Mouse (Mus musculus): ENCODE data around the gene A930002H24Rik.

Gene A930002H24Rik

DNA sequence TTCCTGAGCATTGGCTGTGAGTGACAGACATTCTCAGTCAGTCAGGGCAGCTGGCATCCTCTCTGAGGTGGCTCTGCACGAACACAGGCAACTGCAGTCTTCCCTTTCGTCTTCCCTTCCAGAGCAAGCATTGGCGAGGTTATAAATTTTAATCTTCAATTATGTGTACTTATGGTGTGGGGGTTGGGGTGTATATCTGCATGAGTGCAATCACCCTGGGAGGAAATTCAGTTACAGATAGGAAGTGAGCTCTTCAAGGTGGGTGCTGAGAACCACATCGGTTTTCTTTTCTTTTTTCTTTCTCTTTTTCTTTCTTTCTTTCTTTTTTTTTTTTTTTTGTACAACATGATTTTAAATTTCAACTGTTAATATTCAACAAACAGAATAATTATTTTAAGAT lies 32.0 kb downstream of the A930002H24Rik start:
- DNase-seq = no peak

DNA sequence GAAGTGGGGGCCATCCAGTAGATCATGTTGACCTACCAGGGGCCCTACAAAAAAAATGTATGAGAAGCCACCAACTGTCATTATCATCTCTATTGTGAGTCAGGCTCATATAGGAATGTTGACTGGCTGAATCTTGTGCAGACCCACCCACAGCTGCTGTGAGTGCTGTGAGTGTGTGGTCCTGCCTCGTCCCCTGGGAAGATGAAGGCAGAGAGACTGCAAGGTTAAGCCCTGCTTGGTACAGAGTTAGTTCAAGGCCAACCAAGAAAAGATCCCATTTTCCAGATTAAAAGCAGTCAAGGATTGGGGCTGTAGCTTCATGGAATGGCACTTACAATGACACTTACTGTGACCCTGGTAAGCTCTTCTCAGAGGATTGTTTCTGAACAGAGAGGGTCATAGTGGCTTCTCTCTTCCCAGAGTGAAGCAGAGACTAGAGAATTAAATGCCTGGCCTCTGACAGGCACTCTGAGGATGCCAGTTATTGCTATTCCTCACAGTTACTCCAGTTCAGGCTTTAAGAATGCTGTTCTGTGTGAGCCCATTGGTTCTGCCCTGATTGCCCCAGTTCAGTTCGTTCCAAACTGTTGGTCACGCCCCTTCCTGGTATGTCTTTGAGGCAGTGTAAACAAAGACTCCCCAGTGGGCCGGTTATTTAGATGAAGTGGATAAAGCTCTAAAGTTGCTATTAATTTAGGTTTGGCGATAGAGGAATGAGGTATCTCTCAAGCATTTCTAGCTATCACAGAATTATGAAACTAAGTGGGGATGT lies 34.8 kb downstream of the A930002H24Rik start:
- no peak for DNase-seq

DNA sequence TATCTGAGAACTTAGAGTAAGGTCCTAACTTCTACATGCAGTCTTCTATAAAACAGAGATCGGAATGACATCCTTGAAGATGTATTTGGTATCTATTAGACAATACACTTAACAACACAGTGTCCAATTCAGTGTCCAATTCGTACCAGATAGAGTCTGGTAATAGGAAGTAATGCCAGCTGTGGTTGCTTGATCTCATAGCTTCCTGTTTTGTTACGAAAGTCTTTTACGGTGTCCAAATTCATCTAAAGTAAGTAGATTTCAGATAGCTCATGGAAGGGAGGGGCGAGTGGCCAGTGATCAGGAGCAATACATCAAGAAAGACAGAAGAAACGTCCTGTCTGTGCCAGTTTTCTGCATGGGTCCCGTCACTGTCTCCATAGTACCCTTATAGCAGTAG lies 36.8 kb downstream of the A930002H24Rik start:
- no peak for DNase-seq

DNA sequence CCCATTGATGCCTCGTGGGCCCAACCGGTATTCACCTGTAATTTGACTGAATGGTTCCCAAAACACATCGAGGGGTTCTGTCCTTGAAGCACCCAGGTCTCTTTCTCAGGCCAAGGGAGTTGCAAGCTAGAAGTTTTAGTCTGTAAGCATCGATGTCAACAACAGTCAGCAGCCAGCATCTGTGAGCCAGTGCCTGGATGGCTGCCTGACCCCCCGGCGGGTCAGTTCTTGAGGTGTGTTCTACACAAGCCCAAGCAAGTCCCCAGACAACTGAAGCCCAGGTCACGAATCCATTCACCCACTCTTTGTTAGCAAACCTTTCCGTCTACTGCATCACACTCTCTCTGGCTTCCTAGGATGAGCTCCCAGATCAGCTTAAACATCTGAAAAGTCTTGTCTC lies 37.4 kb downstream of the A930002H24Rik start:
- DNase-seq = no peak

DNA sequence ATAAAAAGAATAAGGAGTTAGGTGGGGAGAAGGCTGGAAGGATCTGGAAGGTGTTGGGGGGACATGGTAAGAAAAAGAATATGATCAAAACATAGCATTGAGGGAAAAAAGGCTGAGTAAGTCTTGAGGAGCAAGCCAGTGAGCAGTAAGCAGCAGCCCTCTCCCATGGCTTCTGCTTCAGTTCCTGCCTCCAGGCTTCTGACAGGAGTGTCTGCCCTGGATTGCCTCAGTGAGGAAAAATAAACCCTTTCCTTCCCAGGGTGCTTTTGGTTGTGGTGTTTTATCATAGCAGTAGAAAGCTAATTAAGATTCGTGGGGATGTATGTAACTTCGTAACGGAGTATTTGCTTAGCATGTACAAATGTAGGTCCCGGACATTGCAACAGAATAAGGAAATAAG lies 39.5 kb downstream of the A930002H24Rik start:
- DNase-seq = no peak

DNA sequence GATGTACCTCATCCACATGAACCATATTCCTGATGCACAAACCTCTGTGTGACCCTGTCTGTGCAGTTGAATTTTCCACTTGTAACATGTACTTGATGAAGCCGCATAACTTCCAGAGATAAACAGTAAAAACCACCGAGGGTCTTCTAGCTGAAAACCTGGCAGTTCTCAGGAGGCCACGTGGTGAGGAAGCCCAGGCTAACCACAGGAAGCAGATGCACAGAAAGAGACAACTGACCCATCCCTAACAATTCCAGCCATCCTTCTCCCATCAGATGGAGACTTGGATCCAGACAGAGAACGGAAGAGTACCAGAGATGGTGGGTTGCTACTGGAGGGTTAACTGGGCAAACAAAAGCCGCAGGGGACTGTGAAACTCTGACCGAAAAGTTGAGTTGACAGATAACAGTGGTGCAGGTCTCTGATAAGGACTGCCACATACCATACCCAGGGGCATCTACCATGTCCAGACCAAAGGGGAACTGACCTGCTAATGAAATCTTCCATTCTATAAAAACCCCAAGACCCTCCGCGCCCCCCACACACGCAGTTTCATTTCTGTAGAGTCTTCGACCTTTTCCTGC lies 45.1 kb downstream of the A930002H24Rik start:
- no peak for DNase-seq

DNA sequence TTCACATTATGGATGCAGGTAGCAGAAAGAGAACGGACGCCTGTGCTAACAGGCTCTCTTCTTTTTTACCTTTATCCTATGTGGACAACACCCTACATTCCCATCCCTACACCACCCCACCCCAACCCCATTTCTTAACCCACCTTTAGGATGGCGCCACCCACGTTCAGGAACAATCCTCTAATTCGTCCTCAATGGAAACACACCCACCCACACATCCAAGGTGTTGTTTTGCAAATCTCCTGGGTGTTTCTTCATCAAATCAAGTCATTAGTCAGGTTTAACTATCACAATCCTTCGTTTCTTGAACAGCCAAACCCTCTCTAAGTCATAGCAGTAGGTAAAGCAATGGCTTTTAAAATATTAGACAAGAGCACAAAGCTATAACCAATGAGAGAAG lies 50.0 kb downstream of the A930002H24Rik start:
- no peak for DNase-seq
